Mouse (Mus musculus) induced T-regulatory cell, adult 2 months (primary cell): ENCODE measurements around the gene AI464131.

Experiments used
- DNase-seq: peaks from one replicate; pipeline ENCODE4 v3.0.0-alpha.2; 2012; ENCODE audit warnings: low read depth

The AI464131 gene

GRCm38 (mm10) chr4:41505131-41505551, 2.3 kb upstream of the AI464131 start:
- DNase-seq, result peak; percentile 39

DNA sequence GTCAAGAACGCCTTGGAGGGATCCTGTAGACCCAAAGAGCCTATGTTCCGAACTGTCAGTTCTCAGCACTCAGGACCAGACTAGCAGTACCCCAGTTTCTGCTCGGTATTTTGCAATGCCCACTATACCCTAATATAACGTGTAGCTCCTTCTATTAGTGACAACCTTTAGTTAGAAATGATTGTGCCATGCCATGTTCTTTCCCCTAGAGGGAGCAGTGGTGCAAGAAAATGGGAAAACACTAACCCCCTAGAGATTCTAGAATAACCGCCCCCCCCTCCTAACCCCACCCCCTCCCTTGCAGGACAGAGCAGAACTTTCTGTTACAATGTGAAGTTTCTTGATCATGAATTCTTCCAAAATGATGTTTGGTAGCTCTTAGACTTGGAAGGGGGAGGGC, 1.4 kb upstream of the AI464131 start:
- peak; percentile 42 for DNase-seq

DNA sequence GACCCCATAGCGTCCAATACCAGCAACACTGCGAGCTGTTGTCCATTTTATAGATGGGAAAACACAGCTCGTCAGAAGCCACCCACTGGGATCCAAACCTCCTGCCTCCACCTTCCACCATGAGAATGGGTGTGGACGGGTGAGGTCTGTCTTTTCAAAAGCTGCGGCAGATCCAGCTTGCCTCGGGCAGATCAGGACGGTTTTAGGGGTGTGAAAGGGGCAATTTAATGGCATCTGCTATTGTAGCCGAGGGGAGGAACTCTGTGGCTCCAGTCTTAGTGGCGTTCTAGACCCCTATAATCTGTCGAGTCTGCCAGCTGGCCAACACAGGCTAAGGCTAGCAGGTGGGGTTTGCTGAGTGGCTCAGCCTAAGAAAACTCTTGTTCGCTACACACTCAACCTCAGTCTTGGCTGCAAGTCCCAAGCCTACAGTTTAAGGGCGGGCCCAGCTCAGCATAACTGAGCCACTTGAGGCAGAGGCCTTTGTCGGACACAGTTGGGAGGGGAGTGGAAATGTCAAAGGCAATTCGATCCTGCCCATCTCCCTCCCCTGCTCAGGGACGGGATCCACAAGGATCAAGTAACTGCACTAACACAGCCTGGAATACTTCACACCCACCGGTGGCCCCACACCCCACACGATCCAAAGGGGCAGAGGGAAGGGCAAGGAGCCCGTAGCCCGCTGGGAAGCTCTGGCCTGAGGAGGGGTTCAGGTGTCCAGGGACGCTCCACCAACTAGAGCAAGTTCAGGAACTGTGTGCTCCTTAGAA, 520 bp downstream of the AI464131 start:
- peak; percentile 6 for DNase-seq

- no peak for DNase-seq
These were observed 2.1 kb downstream of the AI464131 start for GRCm38 (mm10) chr4:41500787-41501186.

DNA sequence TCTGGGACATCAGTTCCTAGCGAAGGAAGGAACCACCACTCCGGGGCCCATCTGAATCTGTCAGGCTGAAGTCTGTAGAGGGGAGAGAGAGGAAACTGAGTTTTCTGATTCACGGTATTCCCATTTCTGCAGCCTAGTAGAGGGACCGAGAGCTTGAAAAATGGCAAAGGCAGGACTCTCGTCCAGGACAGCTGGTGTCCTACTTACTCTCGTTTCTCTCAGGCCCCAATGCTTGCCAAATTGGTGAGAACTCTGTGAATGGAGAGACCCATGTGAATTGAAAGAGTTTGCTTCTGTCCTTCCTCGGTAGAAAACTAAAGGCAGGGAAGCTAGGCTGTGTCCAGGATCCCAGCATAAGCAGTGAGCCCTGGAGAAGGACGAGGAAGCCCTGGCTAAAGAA, 3.3 kb downstream of the AI464131 start:
- no peak for DNase-seq

GRCm38 (mm10) chr4:41498921-41499391, 3.9 kb downstream of the AI464131 start:
- DNase-seq, result peak; percentile 9

DNA sequence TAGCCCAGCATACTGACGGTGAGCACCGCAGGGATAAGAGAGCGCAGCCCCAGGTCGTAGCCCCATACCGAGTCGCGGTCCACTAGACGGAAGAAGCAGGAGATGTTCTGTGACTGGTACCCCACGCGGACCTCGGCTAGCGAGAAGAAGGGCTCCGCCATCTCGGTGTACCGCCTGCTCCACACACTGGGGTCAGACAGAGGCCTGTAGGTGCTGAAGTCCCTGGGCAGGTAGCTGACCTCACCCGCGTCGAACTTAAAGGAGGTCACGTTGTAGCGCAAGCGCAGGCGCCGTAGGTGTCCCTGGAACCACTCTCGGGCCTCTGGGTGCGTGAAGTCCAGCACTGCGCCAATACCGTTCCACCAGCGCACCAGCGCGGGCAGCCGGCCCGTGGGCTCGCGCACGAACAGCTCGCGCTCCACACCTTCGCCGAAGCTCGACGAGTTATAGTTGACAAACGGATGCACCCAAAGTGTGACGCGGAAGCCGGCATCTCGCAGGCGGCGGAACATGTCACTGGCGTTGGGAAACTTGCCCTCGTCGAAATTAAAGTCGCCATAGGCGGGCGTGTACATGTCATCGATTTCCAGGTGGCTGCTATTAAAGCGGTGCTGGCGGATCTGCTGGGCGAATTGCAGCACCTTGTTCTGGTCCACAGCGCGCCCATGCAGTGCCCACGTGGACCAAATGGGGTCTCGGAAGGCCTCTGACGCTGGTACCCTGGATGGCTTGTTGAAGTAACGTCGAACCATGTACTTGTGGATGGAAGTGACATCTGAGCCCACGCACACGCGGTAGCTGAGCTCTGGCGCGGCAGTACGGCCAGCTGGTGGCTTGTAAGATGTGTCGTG, 4.7 kb downstream of the AI464131 start:
- DNase-seq, result peak; percentile 12

DNA sequence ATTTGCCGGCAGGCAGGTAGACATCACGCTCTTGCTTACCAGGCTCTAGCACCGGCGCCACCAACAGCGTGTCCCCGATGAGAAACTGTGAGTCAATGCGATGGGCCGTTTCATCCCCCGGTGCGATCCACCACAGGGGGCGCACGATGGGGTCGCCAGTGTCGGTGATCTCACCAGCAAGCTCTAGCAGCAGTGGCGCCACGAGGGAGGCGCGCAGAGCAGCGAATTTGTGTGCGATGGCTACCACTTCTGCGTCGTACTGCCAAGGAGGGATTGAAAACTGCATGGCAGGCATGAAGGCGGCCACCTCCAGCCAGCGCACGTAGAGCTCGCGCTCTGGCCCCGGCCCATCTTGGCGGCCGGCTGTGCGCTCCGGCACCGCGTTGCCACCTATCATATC, 5.3 kb downstream of the AI464131 start:
- DNase-seq, result peak; percentile 26

GRCm38 (mm10) chr4:41497046-41497445, 5.8 kb downstream of the AI464131 start:
- no peak for DNase-seq

DNA sequence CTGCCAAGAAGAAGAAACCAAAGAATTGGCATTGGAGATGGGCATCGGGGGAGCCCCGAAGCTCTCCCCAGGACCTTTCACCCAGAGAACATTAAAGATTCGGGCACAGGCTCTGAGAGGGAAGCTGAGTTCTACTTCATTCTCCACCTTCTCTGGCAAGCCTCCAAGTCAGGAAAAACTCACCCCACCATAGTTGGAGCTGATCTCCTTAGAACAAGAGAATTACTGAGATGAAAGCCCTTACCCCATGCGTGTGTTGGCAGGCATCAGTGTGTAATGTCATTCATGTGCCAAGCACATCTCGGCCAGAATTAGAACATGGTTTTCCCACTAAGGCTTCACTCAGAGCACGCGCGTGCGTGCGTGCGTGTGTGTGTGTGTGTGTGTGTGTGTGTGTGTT, 7.0 kb downstream of the AI464131 start:
- no peak for DNase-seq

DNA sequence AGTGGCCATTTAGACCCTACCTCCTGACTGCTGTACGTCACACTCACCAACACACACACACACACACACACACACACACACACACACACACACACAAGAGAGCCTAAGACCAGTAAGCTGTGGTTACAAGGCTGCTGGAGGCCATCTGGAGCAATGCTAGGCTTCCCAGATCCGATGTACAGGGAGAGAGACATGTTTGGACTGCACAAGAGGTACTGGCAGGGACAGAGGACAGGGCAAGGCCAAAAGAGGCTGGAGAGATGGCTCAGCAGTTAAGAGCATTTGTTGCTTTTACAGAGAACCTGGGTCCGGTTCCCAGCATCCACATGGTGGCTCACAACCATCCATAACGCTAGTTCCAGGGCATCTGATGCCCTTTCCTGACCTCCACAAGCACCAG, 7.8 kb downstream of the AI464131 start:
- no peak for DNase-seq

GRCm38 (mm10) chr4:41494378-41494777, 8.5 kb downstream of the AI464131 start:
- DNase-seq, result no peak

- no peak for DNase-seq
These were observed 9.3 kb downstream of the AI464131 start for GRCm38 (mm10) chr4:41493464-41494116.

- no peak for DNase-seq
These were observed 9.9 kb downstream of the AI464131 start for GRCm38 (mm10) chr4:41492951-41493350.

GRCm38 (mm10) chr4:41481601-41482017, 21.3 kb downstream of the AI464131 start:
- no peak for DNase-seq

GRCm38 (mm10) chr4:41480254-41480653, 22.6 kb downstream of the AI464131 start:
- DNase-seq, result no peak

DNA sequence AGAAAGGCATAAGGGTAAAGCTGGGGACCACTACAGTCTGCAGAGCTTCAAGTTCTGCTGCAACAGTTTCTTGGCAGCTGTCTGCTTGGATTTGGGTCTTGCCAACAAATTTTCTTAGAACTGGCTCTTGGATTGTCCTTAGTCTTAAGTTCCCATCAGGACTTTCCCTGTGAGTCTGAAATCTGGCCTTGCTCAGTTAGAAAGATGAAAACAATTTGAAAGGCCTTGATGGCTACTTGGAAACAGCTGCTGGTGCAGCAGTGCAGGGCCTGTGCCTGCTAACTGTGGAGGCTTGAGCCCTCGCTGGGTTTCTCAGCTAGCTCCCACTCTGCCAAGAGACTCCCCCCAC, 23.4 kb downstream of the AI464131 start:
- DNase-seq, result no peak

DNA sequence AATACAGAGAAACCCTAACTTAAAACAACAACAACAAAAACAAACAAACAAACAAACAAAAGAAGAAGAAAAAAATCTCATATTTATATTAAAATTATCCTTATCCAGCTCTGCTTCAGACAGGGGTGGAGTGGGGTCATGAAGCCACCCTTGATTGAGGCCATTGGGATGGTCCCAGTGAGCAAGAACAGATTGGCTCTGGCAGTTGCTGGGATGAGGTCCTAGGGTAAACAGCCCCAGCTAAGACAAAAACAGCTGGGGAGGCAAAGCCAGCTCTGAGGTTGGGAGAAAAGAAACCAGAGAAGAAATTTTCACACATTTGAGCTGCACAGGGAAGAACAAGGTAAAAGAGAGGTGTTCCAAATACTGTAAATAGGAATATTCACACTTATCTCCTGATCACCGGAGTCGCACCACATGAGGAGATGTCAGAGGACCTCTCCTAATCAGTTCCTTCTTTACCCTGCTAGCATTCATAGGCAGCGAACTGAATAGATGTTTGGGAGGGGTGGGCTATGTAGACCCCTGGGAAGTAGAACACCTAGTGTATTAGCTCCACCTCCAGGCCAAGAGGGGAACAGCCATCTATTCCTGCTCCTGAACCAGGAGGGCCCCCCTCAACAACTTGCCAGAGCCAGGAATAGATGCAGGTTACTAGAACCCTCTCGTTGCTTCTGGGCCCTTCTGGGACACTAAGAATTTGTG, 24.0 kb downstream of the AI464131 start:
- no peak for DNase-seq

GRCm38 (mm10) chr4:41477648-41478160, 25.2 kb downstream of the AI464131 start:
- DNase-seq, result no peak

DNA sequence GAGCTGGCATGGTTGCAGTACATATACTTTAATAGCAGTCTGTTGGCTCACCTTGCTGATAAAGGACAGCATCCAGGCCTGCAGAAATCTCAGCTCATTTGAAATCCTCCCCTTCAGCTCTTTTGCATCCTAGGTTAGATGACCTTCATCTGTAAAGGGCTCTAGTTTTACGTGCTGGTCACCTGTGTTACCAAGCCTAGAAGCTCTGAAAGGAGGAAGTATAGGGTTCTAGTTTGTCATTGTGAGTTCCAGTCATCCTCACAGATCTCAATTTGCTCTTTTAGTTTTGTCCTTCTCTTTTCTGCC, 31.5 kb downstream of the AI464131 start:
- no peak for DNase-seq

DNA sequence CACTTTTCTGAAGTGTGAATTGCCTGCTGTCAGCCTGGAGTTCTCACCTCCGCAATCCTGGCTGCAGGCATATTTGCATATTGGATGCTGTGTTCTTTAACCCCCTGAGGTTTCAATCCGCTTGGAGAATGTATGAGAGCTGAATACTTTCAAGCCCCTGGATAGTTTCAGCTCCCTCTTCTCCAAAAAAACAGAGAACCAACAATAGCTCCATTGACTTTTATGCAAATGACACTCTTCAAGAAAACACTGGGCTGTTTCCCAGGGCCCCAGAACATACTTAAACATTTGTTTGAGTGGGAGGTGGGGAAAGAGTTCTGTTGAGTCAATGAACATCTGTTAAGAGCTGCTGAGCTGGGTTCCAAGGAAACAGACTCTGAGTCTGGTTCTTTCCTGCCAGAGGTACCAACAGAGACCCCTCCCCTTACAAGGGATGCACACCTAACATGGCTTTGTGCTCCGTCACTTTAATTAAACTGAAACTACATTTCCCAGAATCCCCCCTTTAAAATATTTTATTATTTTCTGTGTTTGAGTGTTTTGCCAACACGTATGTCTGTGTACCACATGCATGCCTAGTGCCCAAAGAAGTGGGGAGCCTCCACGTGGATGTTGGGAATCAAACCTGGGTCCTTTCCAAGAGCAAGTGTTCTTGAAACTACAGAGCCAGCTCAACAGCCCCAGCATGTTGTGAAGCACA, 32.0 kb downstream of the AI464131 start:
- no peak for DNase-seq
